Mouse (Mus musculus) forebrain, embryonic 14.5 days (tissue): ENCODE measurements around the gene Plekhh2. TPM values are rescaled to one million over a fixed set of nuclear protein-coding genes. Genes with fewer than 3 reads are reported as not detected.

Source experiments
- ATAC-seq: fragments of 200-750 bp; cut with Nextera tagmentation; 2 replicates; pipeline ENCODE4 v1.8.0; 2017; ENCODE audit warnings: mild to moderate bottlenecking, moderate library complexity
- DNase-seq: peaks from one replicate; pipeline ENCODE4 v3.0.0-alpha.2; 2015; ENCODE audit warnings: low spot score
- H3K27ac ChIP-seq: fragments of 300-500 bp; sonication (generic); 2 replicates; pipeline ENCODE4 v1.5.1; 2014; ENCODE audit warnings: low read depth, mild to moderate bottlenecking, control low read depth, low read length, moderate library complexity
- H3K27me3 ChIP-seq: fragments of 300-500 bp; sonication (generic); replicated peaks from 2 replicates; pipeline ENCODE4 v1.6.1; 2014; ENCODE audit warnings: low read length, control low read depth, mixed read lengths; ENCODE audit not compliant: control insufficient read depth, insufficient read depth
- H3K36me3 ChIP-seq: fragments of 300-500 bp; sonication (generic); 2 replicates; pipeline ENCODE4 v1.6.1; 2014; ENCODE audit warnings: low read length, control low read depth; ENCODE audit not compliant: control insufficient read depth, insufficient read depth
- H3K4me1 ChIP-seq: fragments of 300-500 bp; sonication (generic); 2 replicates; pipeline ENCODE4 v1.6.1; 2014; ENCODE audit warnings: antibody characterized with exemption, low read length, control low read depth; ENCODE audit not compliant: control insufficient read depth, insufficient read depth
- H3K4me2 ChIP-seq: fragments of 300-500 bp; sonication (generic); 2 replicates; pipeline ENCODE4 v1.6.1; 2014; ENCODE audit warnings: mild to moderate bottlenecking, control low read depth, low read length
- H3K4me3 ChIP-seq: fragments of 300-500 bp; sonication (generic); 2 replicates; pipeline ENCODE4 v1.5.1; 2014; ENCODE audit warnings: low read depth, low read length, control low read depth
- H3K9ac ChIP-seq: fragments of 300-500 bp; sonication (generic); 2 replicates; pipeline ENCODE4 v1.6.1; 2014; ENCODE audit warnings: mild to moderate bottlenecking, low read length, control low read depth, moderate library complexity
- H3K9me3 ChIP-seq: fragments of 300-500 bp; sonication (generic); replicated peaks from 2 replicates; pipeline ENCODE4 v1.6.1; 2016; ENCODE audit warnings: low read length, control low read depth, mixed read lengths; ENCODE audit not compliant: control insufficient read depth
- WGBS: fragments of 180-500 bp; shearing (Covaris S2); extraction: QIAGEN DNeasy Blood & Tissue Kit; methylation state at CpG from one replicate; pipeline ENCODE4 v1.1.7; 2014; 5-methylcytosine and 5-hydroxymethylcytosine counted together
- polyA plus RNA-seq: library from polyadenylated mRNA; unstranded; fragments of >200 nt; fragmentation: Nextera tagmentation; extraction: Ambion mirVana; gene quantifications from 2 replicates; pipeline ENCODE4 v1.2.1, GENCODE M21; 2014

Plekhh2 gene
- polyA plus RNA-seq, 1 experiment from 2014 or later: 0.88 TPM

- H3K27me3 ChIP-seq: no peaks in the 10 kb centered on the region
- H3K9me3 ChIP-seq: no peaks in the 10 kb centered on the region
- no peaks in the 10 kb centered on the region for H3K4me1 ChIP-seq
- H3K4me3 ChIP-seq: no peak overlapping the region
- DNase-seq (no peak), ATAC-seq (no peak)
- H3K4me2 ChIP-seq: no peak overlapping the region
- no peak overlapping the region for H3K9ac ChIP-seq
- WGBS: 62% methylated on average over 8 of the region's 8 CpGs
- no peaks in the 10 kb centered on the region for H3K36me3 ChIP-seq
- H3K27ac ChIP-seq: no peak overlapping the region
Observed at GRCm38 (mm10) chr17:84532909-84533499, 21.3 kb downstream of the Plekhh2 start.

GRCm38 (mm10) chr17:84533841-84534240, 22.1 kb downstream of the Plekhh2 start:
- Histone ChIP-seq H3K4me1 (no peaks in the 10 kb centered on the region), H3K9ac (no peak overlapping the region), H3K27me3 (no peaks in the 10 kb centered on the region), H3K9me3 (no peaks in the 10 kb centered on the region), H3K36me3 (no peaks in the 10 kb centered on the region), H3K4me3 (no peak overlapping the region), H3K27ac (no peak overlapping the region), H3K4me2 (no peak overlapping the region)
- DNase-seq (no peak), ATAC-seq (no peak)
- 91% methylated on average over 4 of the region's 4 CpGs for WGBS

- 93% methylated on average over 2 of the region's 2 CpGs for WGBS
- H3K4me3 ChIP-seq: no peak overlapping the region
- H3K4me1 ChIP-seq: no peaks in the 10 kb centered on the region
- no peak for ATAC-seq
- H3K4me2 ChIP-seq: no peak overlapping the region
- no peaks in the 10 kb centered on the region for H3K27me3 ChIP-seq
- H3K27ac ChIP-seq: no peak overlapping the region
- no peaks in the 10 kb centered on the region for H3K9me3 ChIP-seq
- no peak for DNase-seq
- no peaks in the 10 kb centered on the region for H3K36me3 ChIP-seq
- H3K9ac ChIP-seq: no peak overlapping the region
Observed at GRCm38 (mm10) chr17:84534632-84535031, 22.9 kb downstream of the Plekhh2 start.

GRCm38 (mm10) chr17:84535226-84535625, 23.5 kb downstream of the Plekhh2 start:
- no peaks in the 10 kb centered on the region for H3K27me3 ChIP-seq
- H3K4me1 ChIP-seq: no peaks in the 10 kb centered on the region
- DNase-seq (no peak), ATAC-seq (no peak)
- H3K4me3 ChIP-seq: no peak overlapping the region
- no peak overlapping the region for H3K4me2 ChIP-seq
- WGBS: 62% methylated on average over 4 of the region's 4 CpGs
- H3K9me3 ChIP-seq: no peaks in the 10 kb centered on the region
- no peak overlapping the region for H3K9ac ChIP-seq
- no peak overlapping the region for H3K27ac ChIP-seq
- no peaks in the 10 kb centered on the region for H3K36me3 ChIP-seq

GRCm38 (mm10) chr17:84537301-84537700, 25.6 kb downstream of the Plekhh2 start:
- Histone ChIP-seq H3K4me3 (no peak overlapping the region), H3K36me3 (no peaks in the 10 kb centered on the region), H3K9me3 (no peaks in the 10 kb centered on the region), H3K4me1 (no peaks in the 10 kb centered on the region), H3K27me3 (no peaks in the 10 kb centered on the region), H3K4me2 (no peak overlapping the region), H3K27ac (no peak overlapping the region), H3K9ac (no peak overlapping the region)
- 96% methylated on average over 6 of the region's 6 CpGs for WGBS
- DNase-seq: no peak
- ATAC-seq: no peak

GRCm38 (mm10) chr17:84537966-84538365, 26.3 kb downstream of the Plekhh2 start:
- 69% methylated on average over 3 of the region's 3 CpGs for WGBS
- Histone ChIP-seq H3K4me3 (no peak overlapping the region), H3K27ac (no peak overlapping the region), H3K4me2 (no peak overlapping the region), H3K9ac (no peak overlapping the region), H3K36me3 (no peaks in the 10 kb centered on the region), H3K4me1 (no peaks in the 10 kb centered on the region), H3K27me3 (no peaks in the 10 kb centered on the region), H3K9me3 (no peaks in the 10 kb centered on the region)
- ATAC-seq (no peak), DNase-seq (no peak)

GRCm38 (mm10) chr17:84540603-84541002, 28.9 kb downstream of the Plekhh2 start:
- H3K27ac ChIP-seq: no peak overlapping the region
- no peak overlapping the region for H3K4me2 ChIP-seq
- no peak overlapping the region for H3K9ac ChIP-seq
- WGBS: 88% methylated on average over 8 of the region's 8 CpGs
- no peak overlapping the region for H3K4me3 ChIP-seq
- no peaks in the 10 kb centered on the region for H3K36me3 ChIP-seq
- H3K27me3 ChIP-seq: no peaks in the 10 kb centered on the region
- no peaks in the 10 kb centered on the region for H3K9me3 ChIP-seq
- ATAC-seq (no peak), DNase-seq (no peak)
- H3K4me1 ChIP-seq: no peaks in the 10 kb centered on the region

- H3K36me3 ChIP-seq: no peaks in the 10 kb centered on the region
- no peaks in the 10 kb centered on the region for H3K27me3 ChIP-seq
- H3K4me1 ChIP-seq: peaks cover 10% of the 10 kb centered on the region; the same call in 1 of the 2 replicates
- H3K27ac ChIP-seq: peak overlapping the region; percentile 58; the same call in 1 of the 2 replicates
- ATAC-seq: peak; percentile 84
- H3K9ac ChIP-seq: no peak overlapping the region
- no peaks in the 10 kb centered on the region for H3K9me3 ChIP-seq
- no peak overlapping the region; the same call in 1 of the 2 replicates for H3K4me2 ChIP-seq
- 65% methylated on average over 5 of the region's 5 CpGs for WGBS
- peak; percentile 61 for DNase-seq
- no peak overlapping the region for H3K4me3 ChIP-seq
Observed at GRCm38 (mm10) chr17:84550902-84551877, 39.5 kb downstream of the Plekhh2 start.

GRCm38 (mm10) chr17:84552230-84552629, 40.5 kb downstream of the Plekhh2 start:
- H3K9ac ChIP-seq: no peak overlapping the region
- H3K27ac ChIP-seq: 0 out of 2 replicates have a peak overlapping the region, but pooled peaks have one; percentile 2
- H3K4me2 ChIP-seq: no peak overlapping the region
- H3K4me3 ChIP-seq: no peak overlapping the region
- 65% methylated on average over 5 of the region's 5 CpGs for WGBS
- ATAC-seq (0 out of 2 replicates have a peak, but pooled peaks have one; percentile 6), DNase-seq (no peak)
- H3K9me3 ChIP-seq: no peaks in the 10 kb centered on the region
- H3K4me1 ChIP-seq: peaks cover 10% of the 10 kb centered on the region; the same call in 1 of the 2 replicates
- no peaks in the 10 kb centered on the region for H3K36me3 ChIP-seq
- no peaks in the 10 kb centered on the region for H3K27me3 ChIP-seq
